Mouse (Mus musculus) MEL (cell line): ENCODE data around the gene Cald1. TPM values are rescaled to one million over a fixed set of nuclear protein-coding genes. Genes with fewer than 3 reads are reported as not detected.

Source experiments
- DNase-seq: peaks from one replicate; pipeline ENCODE4 v3.0.0; 2011; ENCODE audit warnings: low read depth, low spot score
- H3K27ac ChIP-seq: 2 replicates; pipeline ENCODE4 v1.5.1; 2012; ENCODE audit warnings: low read depth, mild to moderate bottlenecking, control low read depth, low read length, moderate library complexity; ENCODE audit not compliant: control insufficient read depth
- H3K27me3 ChIP-seq, 2 experiments: fragments of 150-350 bp in 1 of 2; sonication (generic) in 1 of 2; 2 replicates each; pipeline ENCODE4 v1.6.1; 2012; ENCODE audit warnings: low read length in 2 of 2, mild to moderate bottlenecking in 2 of 2, improper control_type of control experiment in 1 of 2, moderate library complexity in 1 of 2; ENCODE audit not compliant: insufficient read depth in 2 of 2, control insufficient read depth in 1 of 2
- H3K36me3 ChIP-seq, 2 experiments: 2 replicates each; pipeline ENCODE4 v1.6.1; 2012 to 2014; ENCODE audit warnings: low read length in 2 of 2, improper control_type of control experiment in 1 of 2, inconsistent platforms in 1 of 2, mild to moderate bottlenecking in 1 of 2; ENCODE audit not compliant: insufficient read depth in 2 of 2, control insufficient read depth in 1 of 2
- H3K4me1 ChIP-seq, 2 experiments: fragments of 150-350 bp in 1 of 2; sonication (generic) in 1 of 2; 2 replicates each; pipeline ENCODE4 v1.6.1; 2012; ENCODE audit warnings: low read length in 2 of 2, improper control_type of control experiment in 1 of 2, mild to moderate bottlenecking in 1 of 2; ENCODE audit not compliant: insufficient read depth in 2 of 2, control insufficient read depth in 1 of 2
- H3K4me3 ChIP-seq, 2 experiments: fragments of 150-350 bp in 1 of 2; sonication (generic) in 1 of 2; 2 replicates each; pipeline ENCODE4 v1.5.1; 2012; ENCODE audit warnings: low read depth in 2 of 2, low read length in 2 of 2, mild to moderate bottlenecking in 2 of 2, moderate library complexity in 2 of 2, control low read depth in 1 of 2, improper control_type of control experiment in 1 of 2; ENCODE audit not compliant: control insufficient read depth in 1 of 2, insufficient read depth in 1 of 2
- H3K79me2 ChIP-seq: 2 replicates; pipeline ENCODE4 v1.6.1; 2012; ENCODE audit warnings: mild to moderate bottlenecking, low read length, moderate library complexity; ENCODE audit not compliant: control insufficient read depth, poor library complexity, insufficient read depth
- H3K9ac ChIP-seq: 2 replicates; pipeline ENCODE4 v1.6.1; 2012; ENCODE audit warnings: low read depth, mild to moderate bottlenecking, control low read depth, low read length, moderate library complexity; ENCODE audit not compliant: control insufficient read depth, poor library complexity, severe bottlenecking
- H3K9me3 ChIP-seq: fragments of 150-350 bp; sonication (generic); replicated peaks from 2 replicates; pipeline ENCODE4 v1.6.1; 2012; ENCODE audit warnings: mild to moderate bottlenecking, low read length, improper control_type of control experiment, moderate library complexity; ENCODE audit not compliant: insufficient read depth
- BHLHE40 ChIP-seq: IDR thresholded peaks from 2 replicates; pipeline ENCODE4 v1.6.1; 2012; ENCODE audit warnings: low read depth, mild to moderate bottlenecking, inconsistent platforms, low read length, improper control_type of control experiment, borderline replicate concordance
- CHD1 ChIP-seq: IDR thresholded peaks from 2 replicates; pipeline ENCODE4 v1.6.1; 2012; ENCODE audit warnings: low read depth, mild to moderate bottlenecking, inconsistent platforms, low read length, improper control_type of control experiment
- ELF1 ChIP-seq: IDR thresholded peaks from 2 replicates; pipeline ENCODE4 v1.6.1; 2014; ENCODE audit warnings: low read depth, mild to moderate bottlenecking, inconsistent platforms, low read length, improper control_type of control experiment, moderate library complexity
- ETS1 ChIP-seq: IDR thresholded peaks from 2 replicates; pipeline ENCODE4 v1.6.1; 2012; ENCODE audit warnings: low read depth, mild to moderate bottlenecking, inconsistent platforms, low read length, improper control_type of control experiment, moderate library complexity
- HCFC1 ChIP-seq: IDR thresholded peaks from 2 replicates; pipeline ENCODE4 v1.6.1; 2012; ENCODE audit warnings: low read depth, mild to moderate bottlenecking, inconsistent platforms, low read length, improper control_type of control experiment, moderate library complexity
- JUND ChIP-seq: IDR thresholded peaks from 2 replicates; pipeline ENCODE4 v1.6.1; 2011; ENCODE audit warnings: low read depth, mild to moderate bottlenecking, improper control_type of control experiment, low read length
- KAT2A ChIP-seq: conservative IDR thresholded peaks from 2 replicates; pipeline ENCODE4 v1.6.1; 2012; ENCODE audit warnings: low read depth, low read length, improper control_type of control experiment, inconsistent platforms
- MAX ChIP-seq: IDR thresholded peaks from 2 replicates; pipeline ENCODE4 v1.6.1; 2011; ENCODE audit warnings: low read length, improper control_type of control experiment
- MEF2A ChIP-seq: IDR thresholded peaks from 2 replicates; pipeline ENCODE4 v1.6.1; 2014; ENCODE audit warnings: low read depth, mild to moderate bottlenecking, inconsistent platforms, low read length, improper control_type of control experiment; ENCODE audit not compliant: poor library complexity, insufficient replicate concordance, severe bottlenecking; ENCODE audit errors: extremely low read depth
- MXI1 ChIP-seq: IDR thresholded peaks from 2 replicates; pipeline ENCODE4 v1.6.1; 2011; ENCODE audit warnings: mild to moderate bottlenecking, low read depth, low read length, improper control_type of control experiment
- NRF1 ChIP-seq: IDR thresholded peaks from 2 replicates; pipeline ENCODE4 v1.6.1; 2014; ENCODE audit warnings: low read depth, mild to moderate bottlenecking, inconsistent platforms, low read length, improper control_type of control experiment, moderate library complexity; ENCODE audit not compliant: poor library complexity, insufficient read depth, severe bottlenecking
- POLR2AphosphoS2 ChIP-seq: IDR thresholded peaks from 2 replicates; pipeline ENCODE4 v1.6.1; 2011; ENCODE audit warnings: low read length, improper control_type of control experiment
- POLR2AphosphoS5 ChIP-seq: IDR thresholded peaks from 2 replicates; pipeline ENCODE4 v1.6.1; 2012; ENCODE audit warnings: low read depth, borderline replicate concordance, mild to moderate bottlenecking, inconsistent platforms, low read length, moderate library complexity, mixed read lengths
- RCOR1 ChIP-seq: IDR thresholded peaks from 2 replicates; pipeline ENCODE4 v1.6.1; 2012; ENCODE audit warnings: low read depth, mild to moderate bottlenecking, inconsistent platforms, low read length, improper control_type of control experiment
- SIN3A ChIP-seq: IDR thresholded peaks from 2 replicates; pipeline ENCODE4 v1.6.1; 2012; ENCODE audit warnings: low read length, improper control_type of control experiment, inconsistent platforms
- SMC3 ChIP-seq: IDR thresholded peaks from 2 replicates; pipeline ENCODE4 v1.6.1; 2011; ENCODE audit warnings: low read depth, low read length, improper control_type of control experiment
- TBP ChIP-seq: IDR thresholded peaks from 2 replicates; pipeline ENCODE4 v1.8.0; 2011; ENCODE audit warnings: low read depth, low read length, improper control_type of control experiment
- UBTF ChIP-seq: IDR thresholded peaks from 2 replicates; pipeline ENCODE4 v1.6.1; 2012; ENCODE audit warnings: low read depth, mild to moderate bottlenecking, inconsistent platforms, low read length, improper control_type of control experiment, moderate library complexity, borderline replicate concordance; ENCODE audit not compliant: insufficient read depth
- ZKSCAN1 ChIP-seq: IDR thresholded peaks from 2 replicates; pipeline ENCODE4 v1.6.1; 2012; ENCODE audit warnings: low read depth, mild to moderate bottlenecking, inconsistent platforms, low read length, improper control_type of control experiment, moderate library complexity
- polyA plus RNA-seq, 2 experiments: library from polyadenylated mRNA; stranded (reverse) in 1 of 2; unstranded in 1 of 2; fragments of >175 nt in 1 of 2; fragments of >200 nt in 1 of 2; gene quantifications; 2 replicates each; pipeline versions ENCODE4 v1.2.1 to v1.2.4; 2012; ENCODE audit warnings: low replicate concordance in 2 of 2, low read depth in 1 of 2; ENCODE audit not compliant: insufficient read length in 2 of 2, insufficient read depth in 1 of 2, missing spikeins in 1 of 2
- total RNA-seq: library from RNA; depleted of rRNA; stranded (reverse); fragments of 300-350 nt; gene quantifications from 2 replicates; pipeline ENCODE4 v1.2.3, GENCODE M21; 2012

The Cald1 gene
- total and polyA plus RNA-seq, 3 experiments = not detected

DNA sequence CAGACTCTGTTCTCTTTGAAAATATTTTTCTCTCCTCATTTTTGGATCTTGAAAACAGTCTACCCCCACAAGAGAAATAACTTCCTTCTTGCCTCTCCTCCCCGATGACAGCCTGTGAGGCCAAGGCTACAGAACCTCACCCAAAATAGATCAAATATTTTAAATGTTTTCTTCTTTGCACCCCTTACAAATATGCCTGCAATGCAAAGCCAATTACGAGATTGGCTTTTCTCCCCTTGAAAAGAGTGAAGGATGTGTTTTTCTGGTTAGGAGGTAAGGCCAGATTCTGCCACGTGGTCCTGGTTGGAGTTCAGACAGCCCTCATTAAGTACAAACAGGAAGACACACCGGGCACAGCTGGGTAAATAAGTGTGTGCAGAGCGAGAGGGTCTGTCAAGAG lies 14.9 kb upstream of the Cald1 start:
- TF ChIP-seq MEF2A (no peak), TBP (no peak), KAT2A (no peak)
- Histone ChIP-seq H3K4me1 (no peaks in the 10 kb centered on the region), H3K4me3 (no peak overlapping the region), H3K27me3 (peaks cover 3 to 7% of the 10 kb centered on the region in 2 experiments), H3K9me3 (no peaks in the 10 kb centered on the region), H3K36me3 (no peaks in the 10 kb centered on the region), H3K9ac (no peak overlapping the region), H3K79me2 (no peaks in the 10 kb centered on the region), H3K27ac (no peak overlapping the region)
- DNase-seq = no peak

DNA sequence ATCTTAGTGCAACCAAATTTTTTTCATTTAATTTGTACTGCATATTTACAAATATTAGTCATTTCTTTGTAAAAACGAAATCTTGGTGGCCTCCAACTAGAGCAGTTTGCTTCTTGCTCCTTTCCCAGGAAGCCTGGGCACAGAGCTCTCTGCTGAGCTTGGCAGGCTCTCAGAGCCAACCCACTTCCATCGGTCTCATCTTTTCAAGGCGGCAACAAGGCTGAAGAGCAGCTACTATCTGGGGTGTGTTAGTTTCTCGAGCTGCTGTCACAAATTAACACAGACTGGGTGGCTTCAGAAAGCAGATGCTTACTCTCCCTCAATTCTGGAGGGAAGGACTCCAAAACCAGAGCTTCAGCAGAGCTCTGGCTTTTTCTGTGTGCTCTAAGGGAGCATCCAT lies 10.2 kb upstream of the Cald1 start:
- H3K9me3 ChIP-seq = no peaks in the 10 kb centered on the region
- H3K4me1 ChIP-seq = no peaks in the 10 kb centered on the region
- no peak overlapping the region for H3K9ac ChIP-seq
- H3K36me3 ChIP-seq = no peaks in the 10 kb centered on the region
- no peak for DNase-seq
- H3K79me2 ChIP-seq = no peaks in the 10 kb centered on the region
- no peak overlapping the region for H3K27ac ChIP-seq
- H3K27me3 ChIP-seq = peaks cover 0 to 1% of the 10 kb centered on the region in 2 experiments; a peak in 3 of 4 replicates
- no peak overlapping the region for H3K4me3 ChIP-seq
- TF ChIP-seq KAT2A = no peak
- TF ChIP-seq ETS1 = no peak
- TF ChIP-seq RCOR1 = no peak
- TF ChIP-seq ZKSCAN1 = no peak
- TF ChIP-seq HCFC1 = no peak
- TF ChIP-seq POLR2AphosphoS2 = no peak
- TF ChIP-seq BHLHE40 = no peak
- TF ChIP-seq MXI1 = no peak
- no peak for TF ChIP-seq ELF1
- TF ChIP-seq SIN3A = no peak
- TF ChIP-seq JUND = no peak
- TF ChIP-seq UBTF = no peak
- no peak for TF ChIP-seq SMC3

DNA sequence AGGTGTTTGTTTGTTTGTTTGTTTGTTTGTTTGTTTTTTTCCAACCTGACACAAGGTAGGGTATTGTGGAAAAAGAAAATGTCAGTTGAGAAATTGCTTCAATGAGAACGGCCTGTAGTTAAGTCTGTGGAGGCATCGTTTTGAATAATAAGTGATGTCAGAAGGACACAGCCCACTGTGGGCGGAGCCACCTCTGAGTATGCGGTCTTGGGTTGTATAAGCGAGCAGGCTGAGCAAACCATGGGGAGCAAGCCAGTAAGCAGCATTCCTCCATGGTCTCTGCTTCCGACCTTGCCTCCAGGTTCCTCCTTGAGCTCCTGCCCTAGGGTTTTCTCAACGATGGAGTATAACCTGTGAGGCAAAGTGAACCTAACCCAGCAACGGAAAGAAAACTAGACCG lies 7.6 kb upstream of the Cald1 start:
- DNase-seq = no peak

More for the DNA sequence above, 7.6 kb upstream of the Cald1 start:
- no peaks in the 10 kb centered on the region; a peak in 3 of 4 replicates for H3K27me3 ChIP-seq
- H3K9me3 ChIP-seq = no peaks in the 10 kb centered on the region
- no peaks in the 10 kb centered on the region for H3K4me1 ChIP-seq
- H3K9ac ChIP-seq = no peak overlapping the region
- TF ChIP-seq MXI1 (no peak), NRF1 (no peak), CHD1 (no peak), JUND (no peak), SMC3 (no peak), POLR2AphosphoS5 (no peak), MAX (no peak)
- TF ChIP-seq, all 39 proteins: peak for 0
- H3K36me3 ChIP-seq = no peaks in the 10 kb centered on the region
- H3K79me2 ChIP-seq = no peaks in the 10 kb centered on the region
- no peak overlapping the region for H3K4me3 ChIP-seq
- no peak overlapping the region for H3K27ac ChIP-seq
